Mouse (Mus musculus) yolk sac, embryonic 10.5 days (tissue): Measurements from ENCODE around the gene Mettl23.
"Not testable (repeated sequence)": the region's sequence is repeated elsewhere in the genome, so short reads cannot be mapped to it uniquely, and the experiment has no call there.

Experiments used
- DNase-seq: peaks from one replicate; pipeline ENCODE4 v3.0.0-alpha.2; 2017; ENCODE audit warnings: low spot score

The Mettl23 gene

DNA sequence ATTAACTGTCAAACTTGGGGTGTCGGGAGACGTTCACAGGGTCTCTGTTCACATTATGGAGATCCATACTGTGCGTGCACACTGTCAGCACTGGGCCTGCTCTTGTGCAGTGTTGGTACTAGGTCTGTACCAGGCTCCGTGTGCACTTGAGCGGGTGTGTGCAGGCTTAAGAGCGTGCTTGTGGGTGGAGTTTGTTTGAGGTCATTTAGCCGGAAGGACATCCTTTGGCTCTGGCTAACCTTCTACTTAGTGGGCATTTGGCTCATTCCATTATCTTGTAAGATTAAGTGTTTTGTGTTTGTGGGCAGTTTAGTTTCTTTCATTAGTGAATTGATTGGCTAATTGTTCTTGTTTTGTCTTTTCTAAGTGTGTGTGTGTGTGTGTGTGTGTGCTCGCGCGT is 39.4 kb downstream of the Mettl23 start:
- DNase-seq, result no peak

DNA sequence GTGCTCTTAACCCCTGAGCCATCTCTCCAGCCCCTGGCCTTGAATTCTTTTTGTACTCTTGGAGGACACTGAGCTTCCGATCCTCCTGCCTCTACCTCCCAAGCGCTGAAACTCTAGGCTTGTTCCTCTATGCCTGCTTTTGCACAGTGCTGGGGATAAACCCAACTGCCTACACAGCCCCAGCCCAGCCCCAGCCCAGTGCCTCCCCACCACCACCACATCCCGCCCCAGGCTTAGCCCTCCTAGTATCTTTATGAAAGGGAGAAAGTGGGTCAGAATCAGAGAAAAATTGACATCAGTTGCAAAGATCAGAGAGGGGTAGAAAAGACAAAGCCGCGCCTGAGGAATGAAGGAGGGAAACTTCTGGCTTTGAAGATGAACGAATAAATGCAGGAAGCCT is 41.0 kb downstream of the Mettl23 start:
- no peak for DNase-seq

DNA sequence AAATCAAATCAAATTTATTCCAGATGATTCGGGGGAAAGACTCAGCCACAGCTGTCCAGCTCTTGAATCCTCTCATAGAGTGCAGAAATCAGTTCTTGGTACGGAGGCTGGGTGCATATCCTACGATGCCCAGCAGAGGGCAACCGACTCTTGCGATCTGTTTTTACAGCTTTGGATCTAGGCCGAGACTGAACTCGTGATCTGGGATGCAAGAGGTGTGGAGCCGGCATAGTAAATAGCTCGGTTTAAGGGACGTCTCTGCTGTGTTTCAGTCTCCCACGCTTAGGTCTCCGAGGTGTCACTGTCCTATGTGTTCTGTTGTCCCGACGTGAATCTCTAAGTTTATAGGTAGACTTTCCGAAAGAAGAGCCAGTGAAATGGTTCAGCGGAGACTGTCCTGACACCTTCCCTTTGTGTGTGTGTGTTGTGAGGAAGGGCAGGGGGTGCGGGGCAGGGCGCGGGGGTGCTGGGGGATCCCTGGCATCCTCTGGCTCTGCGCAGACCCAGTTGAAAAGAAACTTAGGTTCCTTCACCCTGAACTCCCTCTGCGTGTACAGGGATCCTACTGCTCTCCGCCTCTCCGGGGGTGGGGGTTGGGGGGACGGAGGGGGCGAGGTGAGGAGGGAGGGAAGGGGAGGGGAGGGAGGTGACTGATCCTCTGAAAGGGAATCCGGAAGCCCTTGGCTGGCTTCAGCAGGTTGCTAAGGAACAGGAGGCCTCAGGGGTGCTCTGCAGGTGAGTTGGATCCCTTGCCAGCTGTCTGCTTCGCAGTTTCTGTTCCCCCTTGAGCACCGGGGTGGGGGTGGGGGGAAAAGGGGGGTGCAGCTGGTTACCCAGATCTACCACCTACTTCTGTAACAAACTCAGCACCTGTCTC is 42.4 kb downstream of the Mettl23 start:
- DNase-seq, result peak; percentile 61

GRCm38 (mm10) chr11:116887136-116887535 is 44.1 kb downstream of the Mettl23 start:
- DNase-seq, result no peak

DNA sequence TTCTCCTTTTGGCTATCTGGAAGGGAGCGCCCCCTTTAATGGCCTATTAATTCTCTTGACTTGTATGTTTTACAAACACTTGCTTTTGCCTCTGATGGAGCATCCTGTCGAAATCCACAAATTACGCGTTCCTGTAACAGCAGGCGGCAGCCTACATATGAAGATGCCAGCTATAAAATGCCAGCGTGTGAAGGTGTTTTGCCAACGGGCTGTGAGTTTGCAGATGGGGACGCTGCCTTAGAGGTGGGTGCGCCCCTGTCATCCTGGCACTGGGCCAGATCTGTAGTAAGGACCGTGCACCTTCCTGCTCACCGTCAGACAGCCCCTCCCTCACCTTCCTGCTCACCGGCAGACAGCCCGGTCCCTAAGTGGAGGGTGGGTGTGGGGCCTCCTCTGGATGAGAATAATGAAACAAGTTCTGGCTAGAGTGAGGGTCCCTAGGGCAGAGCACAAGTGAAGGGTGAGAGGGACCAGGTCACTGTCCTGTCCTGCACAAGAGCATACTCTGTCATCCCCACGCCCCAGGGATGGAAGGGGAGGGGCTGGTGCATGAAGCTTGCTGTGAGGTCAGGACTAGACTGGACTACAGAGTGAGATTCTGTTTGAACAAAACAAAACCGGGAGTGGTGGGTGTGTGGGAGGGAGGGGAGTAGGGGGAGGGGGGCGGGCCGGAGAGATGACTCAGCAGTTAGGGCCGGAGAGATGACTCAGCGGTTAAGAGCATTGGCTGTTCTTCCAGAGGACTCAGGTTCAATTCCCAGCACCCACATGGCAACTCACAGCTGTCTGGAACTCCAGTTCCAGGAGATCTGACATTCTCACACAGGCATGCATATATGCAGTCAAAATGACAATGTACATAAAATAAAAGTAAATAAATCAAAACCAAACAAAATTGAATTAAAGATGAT is 50.7 kb downstream of the Mettl23 start:
- DNase-seq, result no peak

DNA sequence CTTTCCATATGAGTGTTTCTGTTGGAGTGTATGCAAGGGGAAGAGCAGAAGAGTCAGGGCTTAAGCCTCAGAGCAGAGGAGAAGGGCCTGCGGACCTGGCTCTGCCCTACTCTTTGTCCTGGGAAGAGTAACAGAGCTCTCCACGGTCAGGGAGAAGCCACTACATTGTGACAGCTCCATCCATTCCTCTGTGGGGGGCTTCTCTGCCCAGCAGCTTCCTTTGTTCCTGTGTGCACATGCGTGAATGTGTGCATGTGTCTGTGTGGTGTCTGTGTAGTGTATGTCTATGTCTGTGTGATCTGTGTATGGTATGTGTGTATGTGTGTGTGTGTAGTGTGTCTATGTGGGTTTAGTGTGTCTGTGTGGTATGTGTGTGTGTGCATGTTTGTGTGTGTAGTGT is 52.3 kb downstream of the Mettl23 start:
- DNase-seq, result no peak

DNA sequence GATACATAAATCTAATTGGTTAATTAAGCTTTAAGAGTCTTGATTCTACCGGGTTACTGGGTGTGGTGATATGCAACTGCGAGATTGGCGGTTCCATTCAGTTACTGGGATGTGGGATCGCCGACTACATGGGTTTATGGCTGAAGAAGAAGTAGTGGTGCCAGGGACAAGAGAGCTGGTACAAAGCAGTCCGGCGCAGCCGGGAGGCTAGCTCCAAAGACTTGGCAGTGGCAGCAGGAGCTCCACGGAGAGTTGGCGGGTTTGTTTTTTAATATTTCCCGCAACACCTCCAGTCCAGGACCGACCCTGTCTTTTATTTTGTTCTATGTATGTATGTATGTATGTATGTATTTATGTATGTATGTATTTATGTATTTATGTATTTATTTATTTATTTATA is 56.2 kb downstream of the Mettl23 start:
- DNase-seq, result no peak

- DNase-seq, result not testable (repeated sequence)
These were observed 59.5 kb downstream of the Mettl23 start for GRCm38 (mm10) chr11:116902588-116902987.
